Mouse (Mus musculus) WW6 (cell line): ENCODE measurements at regions not wholly inside any gene's neighbourhood (a gene's known extent, or its start where the extent isn't known, plus 50 kb on each side); places are given as distances from the start of the nearest gene placed in this dataset.

ENCODE experiments used
- DNase-seq: peaks from one replicate; pipeline ENCODE4 v3.0.0-alpha.2; 2013; ENCODE audit warnings: low read depth, low spot score

GRCm38 (mm10) chr8:12136178-12136455 is 142.5 kb upstream of the A230072I06Rik start:
- no peak for DNase-seq

- DNase-seq = no peak
These were observed 141.1 kb upstream of the A230072I06Rik start for GRCm38 (mm10) chr8:12137496-12137895.

DNA sequence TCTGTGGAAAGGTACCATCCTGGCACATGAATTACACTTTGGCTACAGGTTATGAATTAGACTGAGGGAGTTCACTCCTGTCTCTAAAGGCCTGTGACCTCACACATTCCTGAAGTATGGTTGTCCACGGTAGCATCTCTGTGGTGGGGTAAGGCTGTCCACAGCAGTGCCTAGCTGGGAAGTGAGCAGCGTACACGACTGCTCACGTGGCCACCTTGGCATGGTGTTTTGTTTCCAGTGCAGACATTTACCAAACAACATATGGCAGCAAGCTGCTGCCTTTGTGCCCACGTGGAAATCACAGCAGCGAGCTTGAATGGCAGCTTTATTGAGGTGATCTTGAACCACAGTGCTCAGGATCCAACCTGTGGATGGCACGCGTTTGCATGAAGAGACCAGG is 140.7 kb upstream of the A230072I06Rik start:
- DNase-seq = no peak

DNA sequence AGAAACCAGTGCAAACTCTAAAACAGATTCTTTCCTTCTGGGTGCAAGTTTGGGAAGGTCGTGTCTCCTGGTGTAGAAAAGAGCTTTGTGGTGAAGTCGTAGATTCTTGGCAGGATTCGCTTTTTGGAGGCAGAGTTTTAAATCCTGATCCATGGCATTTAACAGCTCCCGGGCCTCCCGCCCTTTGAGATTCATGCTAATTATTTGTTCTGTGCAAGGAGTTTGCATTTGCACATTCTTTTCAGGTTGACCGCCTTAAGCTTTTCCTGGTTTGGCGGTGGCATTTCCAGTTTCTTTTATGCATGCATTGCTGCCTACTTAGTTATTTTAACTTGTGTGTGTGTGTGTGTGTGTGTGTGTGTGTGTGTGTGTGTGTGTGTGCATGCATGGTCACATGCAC is 126.9 kb upstream of the A230072I06Rik start:
- DNase-seq = no peak

DNA sequence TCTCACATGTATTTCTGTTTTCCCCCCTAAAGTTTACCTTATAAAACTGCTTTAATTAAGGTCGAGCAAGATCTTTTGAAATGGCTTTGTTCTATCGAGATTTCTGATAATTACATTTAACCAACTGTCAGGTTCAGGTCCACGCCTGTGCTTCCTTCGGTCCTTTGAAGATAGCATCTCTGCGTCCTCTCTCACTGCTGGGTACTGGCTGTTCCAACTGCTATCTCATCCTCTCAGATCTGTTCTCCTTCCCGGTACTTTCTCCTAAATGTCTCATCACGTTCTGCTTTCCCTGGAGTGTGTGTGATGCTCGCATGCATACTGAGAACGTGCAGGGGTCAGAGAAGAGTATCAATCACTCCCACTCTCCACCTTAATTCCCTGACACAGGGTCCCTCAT is 125.8 kb upstream of the A230072I06Rik start:
- no peak for DNase-seq

DNA sequence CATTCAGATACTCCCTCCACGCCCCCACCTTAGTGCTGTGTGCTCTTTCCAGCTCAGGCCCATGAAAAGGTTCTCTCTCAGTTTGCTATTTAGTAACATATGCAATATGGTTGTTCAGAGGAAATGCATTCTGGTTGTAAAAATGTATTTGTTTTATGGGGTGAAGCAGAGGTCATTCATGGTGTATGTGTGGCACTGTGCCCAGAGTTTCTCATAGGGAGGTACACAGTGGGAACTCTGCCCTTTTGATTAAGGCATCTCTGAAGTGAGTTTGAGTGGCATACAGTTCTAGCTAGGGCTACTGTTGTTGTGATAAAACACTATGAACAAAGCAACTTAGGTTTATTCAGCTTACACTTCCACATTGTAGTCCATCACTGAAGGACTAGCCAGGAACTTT is 121.7 kb upstream of the A230072I06Rik start:
- no peak for DNase-seq

- DNase-seq = no peak
These were observed 120.4 kb upstream of the A230072I06Rik start for GRCm38 (mm10) chr8:12158188-12158587.

- DNase-seq = no peak
These were observed 115.5 kb upstream of the A230072I06Rik start for GRCm38 (mm10) chr8:12162921-12163705.

- no peak for DNase-seq
These were observed 113.0 kb upstream of the A230072I06Rik start for GRCm38 (mm10) chr8:12165487-12166152.

- DNase-seq = no peak
These were observed 106.8 kb upstream of the A230072I06Rik start for GRCm38 (mm10) chr8:12171788-12172187.

DNA sequence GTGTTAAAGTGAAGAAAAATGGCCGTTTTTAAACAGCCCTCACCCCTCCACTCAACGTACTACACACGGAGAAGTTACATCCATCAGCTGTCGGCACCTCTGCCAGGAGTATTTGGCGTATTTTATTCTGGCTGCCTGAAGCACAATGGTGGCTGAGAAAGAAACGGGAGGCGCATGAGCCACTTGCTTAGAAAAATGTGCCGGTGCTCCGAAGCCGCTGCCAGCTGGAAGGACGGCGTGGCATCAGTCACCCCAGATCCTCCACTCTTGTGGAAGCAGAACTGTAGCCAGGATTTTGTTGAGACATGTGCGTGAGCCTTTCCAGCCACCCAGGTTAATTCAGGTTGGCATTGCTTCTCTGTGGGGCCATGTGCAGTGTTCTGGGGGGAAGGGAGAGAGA is 103.1 kb upstream of the A230072I06Rik start:
- DNase-seq = no peak

- no peak for DNase-seq
These were observed 94.0 kb upstream of the A230072I06Rik start for GRCm38 (mm10) chr8:12184666-12185065.

GRCm38 (mm10) chr8:12187366-12187765 is 91.3 kb upstream of the A230072I06Rik start:
- no peak for DNase-seq

DNA sequence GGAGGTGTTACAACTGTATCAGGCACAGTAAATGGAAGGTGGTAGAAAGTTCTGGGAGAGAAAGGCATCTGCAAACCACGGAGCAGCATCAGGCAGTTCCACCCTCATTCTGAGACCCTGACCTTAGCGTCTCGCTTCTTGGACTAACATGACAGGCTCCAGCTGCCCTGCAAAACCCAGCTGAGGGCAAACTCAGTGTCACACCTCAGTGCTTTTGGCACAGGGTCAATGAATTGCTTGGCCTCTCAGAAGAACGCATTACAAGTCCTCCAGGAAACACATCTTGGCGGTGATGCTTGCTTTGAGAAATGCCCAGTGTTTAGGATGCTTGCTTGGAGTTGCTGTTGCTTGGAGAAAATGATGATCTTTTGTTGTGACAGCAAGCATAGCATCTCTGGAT is 90.2 kb upstream of the A230072I06Rik start:
- DNase-seq = no peak

- no peak for DNase-seq
These were observed 89.7 kb upstream of the A230072I06Rik start for GRCm38 (mm10) chr8:12188960-12189359.

GRCm38 (mm10) chr8:12192006-12192405 is 86.6 kb upstream of the A230072I06Rik start:
- peak; percentile 40 for DNase-seq

DNA sequence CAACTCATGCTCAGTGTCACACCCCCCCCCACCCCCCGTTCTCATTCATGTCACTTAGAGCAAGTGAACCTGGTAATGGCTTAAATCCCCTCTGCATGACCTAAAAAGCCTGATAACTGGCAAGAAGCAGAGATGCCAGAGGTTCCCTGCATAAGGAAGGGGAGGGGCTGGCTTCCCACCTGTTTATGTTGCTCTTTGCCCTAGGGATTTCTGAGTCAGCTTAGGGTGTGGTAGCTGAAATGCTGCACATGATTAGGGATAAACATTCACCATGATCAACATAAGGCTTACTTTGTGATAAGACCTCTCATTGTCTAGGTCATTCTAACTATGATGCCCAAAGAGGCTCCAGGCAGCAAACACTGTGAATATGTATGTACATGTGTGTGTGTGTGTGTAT is 72.7 kb upstream of the A230072I06Rik start:
- DNase-seq = no peak

- no peak for DNase-seq
These were observed 71.2 kb upstream of the A230072I06Rik start for GRCm38 (mm10) chr8:12207412-12207811.

DNA sequence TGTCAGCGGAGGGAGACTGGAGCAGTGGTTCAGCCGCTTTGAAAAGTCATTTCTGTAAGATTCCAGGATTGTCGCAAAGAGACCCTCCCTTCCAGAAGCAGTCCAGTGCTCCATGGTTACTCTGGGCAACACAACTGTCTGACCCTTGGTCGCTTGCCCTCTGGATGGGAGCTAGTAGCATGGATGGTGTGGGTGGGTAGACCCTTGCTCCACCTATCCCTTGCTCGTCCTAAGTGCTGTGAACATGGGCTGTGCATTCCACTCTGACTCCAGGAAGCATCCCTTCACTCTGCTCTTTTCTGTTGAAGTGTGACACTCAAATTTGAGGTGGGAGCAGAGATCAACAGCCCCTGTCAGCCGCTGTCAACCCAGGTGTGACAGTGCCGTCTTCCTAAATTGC is 64.8 kb upstream of the A230072I06Rik start:
- no peak for DNase-seq

- no peak for DNase-seq
These were observed 64.2 kb upstream of the A230072I06Rik start for GRCm38 (mm10) chr8:12214205-12215019.

DNA sequence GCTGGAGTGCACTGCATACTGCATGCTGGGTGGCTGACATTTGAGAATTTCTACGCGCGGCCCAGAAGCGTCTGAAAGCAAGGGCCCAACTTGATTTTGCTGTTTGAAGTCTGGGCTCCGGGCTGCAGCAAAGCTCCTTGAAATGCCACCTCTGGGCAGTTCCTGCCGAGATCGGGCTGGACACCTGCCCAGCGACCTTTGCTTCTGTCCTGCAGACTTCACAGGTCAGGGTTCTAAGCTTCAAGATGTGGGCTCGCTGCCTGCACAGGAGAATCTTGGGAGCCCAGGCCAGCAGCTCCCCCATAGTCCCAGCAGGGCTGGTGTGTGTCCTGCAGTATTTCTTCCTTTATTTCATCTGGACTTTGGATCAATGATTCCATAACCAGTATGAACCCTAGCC is 57.1 kb upstream of the A230072I06Rik start:
- no peak for DNase-seq

- no peak for DNase-seq
These were observed 55.2 kb upstream of the A230072I06Rik start for GRCm38 (mm10) chr8:12223376-12223775.
